ENCODE assay signal across 21 mouse cellular contexts in genomic region chr2:101818986-101819764, GRCm38 (mm10).
A peak's percentile ranks its signal among the peaks of the same experiment; 100 is the strongest.
DNase-seq lines count a peak whose midpoint lies in the region; ATAC-seq lines count a peak whose summit lies in the region.
"Had no signal": no experiment of that assay in that cellular context is flagged by ENCODE, and none has a peak within 500 bp of the region (broad histone marks: within the 10 kb centered on the region; RNA-seq: fewer than 3 reads in every experiment).

No protein-coding gene starts in this region.

- ATAC-seq in activated CD4-positive, CD25-positive, alpha-beta regulatory T cell, adult 4 months: peak; percentile 41
- ATAC-seq in forebrain, embryonic 13.5 days: no peak
- no peak for ATAC-seq in cerebellum, adult (ENCODE audit: insufficient number of reproducible peaks, low FRiP score, low TSS enrichment)
- ATAC-seq: forebrain, embryonic 15.5 days; hindbrain, postnatal 0 days; intestine, embryonic 15.5 days had no signal

- no peak overlapping the region for H3K4me3 ChIP-seq in forebrain, embryonic 13.5 days
- H3K4me3 ChIP-seq: embryonic facial prominence, embryonic 10.5 days; forebrain, embryonic 10.5 days; forebrain, embryonic 15.5 days; heart, embryonic 10.5 days; heart, embryonic 15.5 days; hindbrain, embryonic 13.5 days; intestine, embryonic 15.5 days had no signal

- H3K9me3 ChIP-seq in forebrain, embryonic 13.5 days (replicated peaks): no peaks in the 10 kb centered on the region
- H3K9me3 ChIP-seq: embryonic facial prominence, embryonic 10.5 days; forebrain, embryonic 10.5 days; forebrain, embryonic 15.5 days; heart, embryonic 10.5 days; heart, embryonic 15.5 days; hindbrain, embryonic 13.5 days; intestine, embryonic 15.5 days had no signal

- no peak overlapping the region for H3K27ac ChIP-seq in forebrain, embryonic 13.5 days
- H3K27ac ChIP-seq: embryonic facial prominence, embryonic 10.5 days; forebrain, embryonic 10.5 days; forebrain, embryonic 15.5 days; heart, embryonic 10.5 days; heart, embryonic 15.5 days; hindbrain, embryonic 13.5 days; hindbrain, postnatal 0 days; intestine, embryonic 15.5 days had no signal

- H3K4me1 ChIP-seq in forebrain, embryonic 13.5 days: no peaks in the 10 kb centered on the region
- H3K4me1 ChIP-seq: forebrain, embryonic 15.5 days; hindbrain, embryonic 13.5 days had no signal

- H3K36me3 ChIP-seq in forebrain, embryonic 13.5 days (ENCODE audit: poor library complexity, severe bottlenecking): no peaks in the 10 kb centered on the region
- H3K36me3 ChIP-seq: embryonic facial prominence, embryonic 10.5 days; forebrain, embryonic 10.5 days; forebrain, embryonic 15.5 days; heart, embryonic 10.5 days; heart, embryonic 15.5 days; hindbrain, embryonic 13.5 days; intestine, embryonic 15.5 days had no signal

- no peaks in the 10 kb centered on the region for H3K27me3 ChIP-seq in forebrain, embryonic 13.5 days
- H3K27me3 ChIP-seq: forebrain, embryonic 15.5 days; heart, embryonic 15.5 days; hindbrain, embryonic 13.5 days; intestine, embryonic 15.5 days had no signal

- peak; percentile 36 to 37 for DNase-seq in kidney, postnatal 36 days
- no peak for DNase-seq in kidney, postnatal 10 days
- DNase-seq in CD4-positive helper T cell, adult 2 months (ENCODE audit: low read depth, low spot score): peak; percentile 22
- peak; percentile 35 for DNase-seq in CD4-positive, CD25-positive, alpha-beta regulatory T cell, adult 2 months (ENCODE audit: low read depth, low spot score)
- no peak for DNase-seq in heart, adult 8-10 months (ENCODE audit: low spot score)
- DNase-seq: adrenal gland, postnatal 14 days; cerebellum, adult 2 months; cerebellum, postnatal 10 days; gastrocnemius, postnatal 10 days; heart, postnatal 14 days had no signal

- H3K4me2 ChIP-seq in forebrain, embryonic 13.5 days: no peak overlapping the region
- H3K4me2 ChIP-seq: forebrain, embryonic 15.5 days; heart, embryonic 15.5 days; hindbrain, embryonic 13.5 days; intestine, embryonic 15.5 days had no signal

- H3K9ac ChIP-seq in forebrain, embryonic 13.5 days: no peak overlapping the region
- H3K9ac ChIP-seq: forebrain, embryonic 15.5 days; heart, embryonic 15.5 days; hindbrain, embryonic 13.5 days; intestine, embryonic 15.5 days had no signal

- 80% methylated on average over 7 of the region's 7 CpGs for WGBS in forebrain, embryonic 13.5 days

Comparison
In these comparisons a context has a peak if more than half of its experiments do, and no peak if none do; other contexts are left out.
1. DNase-seq: peak in kidney, postnatal 36 days (2 of 2), CD4-positive helper T cell, adult 2 months (single experiment) and CD4-positive, CD25-positive, alpha-beta regulatory T cell, adult 2 months (single experiment); none in kidney, postnatal 10 days (single experiment) and heart, adult 8-10 months (single experiment).